ENCODE assay signal across 8 mouse cellular contexts in genomic region chr7:105809836-105810235, GRCm38 (mm10). TPM values are rescaled to one million over a fixed set of nuclear protein-coding genes. Genes with fewer than 3 reads are reported as not detected.
DNase-seq lines count a peak whose midpoint lies in the region; ATAC-seq and TF ChIP-seq lines count a peak whose summit lies in the region.

No protein-coding gene starts in this region.

- WGBS in heart, embryonic 14.5 days: 81% methylated on average over 7 of the region's 7 CpGs
- 75% methylated on average over 7 of the region's 7 CpGs for WGBS in heart, postnatal 0 days
- 88% methylated on average over 7 of the region's 7 CpGs for WGBS in midbrain, embryonic 12.5 days

- H3K36me3 ChIP-seq in heart, embryonic 14.5 days (ENCODE audit: control insufficient read depth, insufficient read depth, low read length): peaks cover 27% of the 10 kb centered on the region
- peaks cover 14% of the 10 kb centered on the region; the same call in 1 of the 2 replicates for H3K36me3 ChIP-seq in heart, postnatal 0 days (replicated peaks; ENCODE audit: control insufficient read depth, insufficient read depth, low read length)
- H3K36me3 ChIP-seq in midbrain, embryonic 12.5 days: peaks cover 11% of the 10 kb centered on the region

- H3K9me3 ChIP-seq in heart, embryonic 14.5 days (ENCODE audit: control insufficient read depth, low read length): peaks cover 4% of the 10 kb centered on the region; the same call in 1 of the 2 replicates
- 0 out of 2 replicates have a peak, but pooled peaks cover 3% of the 10 kb centered on the region for H3K9me3 ChIP-seq in heart, postnatal 0 days (replicated peaks; ENCODE audit: control insufficient read depth, low read length)
- no peaks in the 10 kb centered on the region for H3K9me3 ChIP-seq in midbrain, embryonic 12.5 days

- ATAC-seq in heart, embryonic 14.5 days (ENCODE audit: insufficient number of reproducible peaks, insufficient read depth, low FRiP score, low read depth): no peak
- ATAC-seq in heart, postnatal 0 days (ENCODE audit: insufficient read depth, low read depth): no peak
- no peak for ATAC-seq in midbrain, embryonic 12.5 days (ENCODE audit: low FRiP score, low read depth)

- H3K27me3 ChIP-seq in heart, embryonic 14.5 days (ENCODE audit: control insufficient read depth, insufficient read depth, low read length): no peaks in the 10 kb centered on the region
- H3K27me3 ChIP-seq in heart, postnatal 0 days (ENCODE audit: control insufficient read depth, insufficient read depth, low read length): no peaks in the 10 kb centered on the region
- H3K27me3 ChIP-seq in midbrain, embryonic 12.5 days: no peaks in the 10 kb centered on the region

- H3K4me3 ChIP-seq in heart, embryonic 14.5 days (ENCODE audit: control insufficient read depth in 1 of 2, insufficient read depth in 1 of 2, low read depth in 1 of 2, low read length in 2 of 2): peak overlapping the region; percentile 82 to 98
- peak overlapping the region; percentile 78 for H3K4me3 ChIP-seq in heart, postnatal 0 days (ENCODE audit: low read depth, low read length)
- peak overlapping the region; percentile 63 for H3K4me3 ChIP-seq in midbrain, embryonic 12.5 days

- DNase-seq in heart, postnatal 36 days: no peak
- DNase-seq in NIH3T3 (ENCODE audit: low read depth): peak; percentile 20
- no peak for DNase-seq in heart, postnatal 0 days (ENCODE audit: low spot score)
- DNase-seq in embryo, embryonic 9.5 days (ENCODE audit: extremely low spot score): no peak
- no peak for DNase-seq in adrenal gland, postnatal 10 days
- DNase-seq in kidney, postnatal 10 days: no peak

- H3K4me1 ChIP-seq in heart, embryonic 14.5 days (ENCODE audit: control insufficient read depth in 2 of 2, insufficient read depth in 2 of 2, low read length in 2 of 2): peaks cover 4 to 8% of the 10 kb centered on the region in 2 experiments
- H3K4me1 ChIP-seq in heart, postnatal 0 days (ENCODE audit: control insufficient read depth, insufficient read depth): peaks cover 14% of the 10 kb centered on the region
- peaks cover 8% of the 10 kb centered on the region for H3K4me1 ChIP-seq in midbrain, embryonic 12.5 days

- H3K27ac ChIP-seq in heart, embryonic 14.5 days (replicated peaks in 1 of 2; ENCODE audit: control insufficient read depth in 1 of 2, insufficient read depth in 1 of 2, low read depth in 2 of 2, low read length in 2 of 2): no peak overlapping the region; a peak in 1 of 4 replicates
- peak overlapping the region; percentile 87; the same call in 1 of the 2 replicates for H3K27ac ChIP-seq in heart, postnatal 0 days (ENCODE audit: low read depth)
- peak overlapping the region; percentile 75; the same call in 1 of the 2 replicates for H3K27ac ChIP-seq in midbrain, embryonic 12.5 days (replicated peaks)

- intact Hi-C loops in heart, postnatal 36 days (cut with DNase I): loop anchor here (2.0 to 10.0 kb wide), 7 partner anchors 17 to 415 kb away; partner anchors contain the start of genes Arfip2, Cavin3, Gm45799 and Ilk

- peak overlapping the region; percentile 98 for H3K9ac ChIP-seq in heart, embryonic 14.5 days (ENCODE audit: low read length)
- H3K9ac ChIP-seq in heart, postnatal 0 days (replicated peaks; ENCODE audit: low read depth, low read length): peak overlapping the region; percentile 94
- H3K9ac ChIP-seq in midbrain, embryonic 12.5 days (replicated peaks): peak overlapping the region; percentile 83

- TF ChIP-seq EP300 in heart, postnatal 0 days (IDR thresholded peaks at IDR 0.05; ENCODE audit: low read depth): no peak

- TF ChIP-seq CTCF in heart, postnatal 0 days (IDR thresholded peaks at IDR 0.05; ENCODE audit: low read depth): no peak

- peak overlapping the region; percentile 90 for H3K4me2 ChIP-seq in heart, embryonic 14.5 days (ENCODE audit: low read length)
- H3K4me2 ChIP-seq in heart, postnatal 0 days (ENCODE audit: low read depth, low read length): peak overlapping the region; percentile 94
- H3K4me2 ChIP-seq in midbrain, embryonic 12.5 days (replicated peaks): peak overlapping the region; percentile 74

RNA-seq across cellular contexts. Expression of gene Mrpl17, which starts 1.1 kb away (rescaled TPM):
- polyA plus RNA-seq in heart, embryonic 14.5 days (2014; fragmentation: Nextera tagmentation; extraction: Ambion mirVana): 206 and 233 TPM in 2 replicates
- total RNA-seq in heart, postnatal 36 days (2021): 100 to 1,000 TPM; 115 to 117 TPM
- 18.6 and 46.1 TPM in 2 replicates for total RNA-seq in heart, postnatal 0 days (2014; rRNA removed; ENCODE audit: low replicate concordance)
- 207 and 217 TPM in 2 replicates for polyA plus RNA-seq in heart, postnatal 0 days (2015; fragmentation: Nextera tagmentation; extraction: Ambion mirVana)
- 220 and 231 TPM in 2 replicates for polyA plus RNA-seq in midbrain, embryonic 12.5 days (2016; fragmentation: Nextera tagmentation; extraction: Ambion mirVana)
- 100 to 1,000 TPM; 208 to 232 TPM for total RNA-seq in adrenal gland, postnatal 10 days (2021)

RNA-seq across cellular contexts. Expression of gene Dchs1, which starts 22.4 kb away (rescaled TPM):
- 7.7 and 8.3 TPM in 2 replicates for polyA plus RNA-seq in heart, embryonic 14.5 days (2014; fragmentation: Nextera tagmentation; extraction: Ambion mirVana)
- total RNA-seq in heart, postnatal 36 days (2021): 1 to 10 TPM; 8.6 to 9.8 TPM
- total RNA-seq in heart, postnatal 0 days (2014; rRNA removed; ENCODE audit: low replicate concordance): 19.3 and 27.2 TPM in 2 replicates
- 1.9 and 2.1 TPM in 2 replicates for polyA plus RNA-seq in heart, postnatal 0 days (2015; fragmentation: Nextera tagmentation; extraction: Ambion mirVana)
- 22.0 and 23.9 TPM in 2 replicates for polyA plus RNA-seq in midbrain, embryonic 12.5 days (2016; fragmentation: Nextera tagmentation; extraction: Ambion mirVana)
- total RNA-seq in adrenal gland, postnatal 10 days (2021): 10 to 100 TPM; 11.8 to 17.1 TPM

RNA-seq across cellular contexts. Expression of gene Tpp1, which starts 57.8 kb away (rescaled TPM):
- polyA plus RNA-seq in heart, embryonic 14.5 days (2014; fragmentation: Nextera tagmentation; extraction: Ambion mirVana): 89.2 and 104 TPM in 2 replicates
- 10 to 100 TPM; 44.7 to 47.5 TPM for total RNA-seq in heart, postnatal 36 days (2021)
- total RNA-seq in heart, postnatal 0 days (2014; rRNA removed; ENCODE audit: low replicate concordance): 89.7 and 99.9 TPM in 2 replicates
- polyA plus RNA-seq in heart, postnatal 0 days (2015; fragmentation: Nextera tagmentation; extraction: Ambion mirVana): 54.8 and 61.2 TPM in 2 replicates
- polyA plus RNA-seq in midbrain, embryonic 12.5 days (2016; fragmentation: Nextera tagmentation; extraction: Ambion mirVana): 44.4 and 56.7 TPM in 2 replicates
- 10 to 100 TPM; 65.5 to 68.8 TPM for total RNA-seq in adrenal gland, postnatal 10 days (2021)

Comparison
In these comparisons a context has a peak if more than half of its experiments do, and no peak if none do; other contexts are left out.
1. H3K27ac ChIP-seq: peak in heart, postnatal 0 days (single experiment) and midbrain, embryonic 12.5 days (single experiment); none in heart, embryonic 14.5 days (0 of 2).
2. Peak in every context shown above with its lines, with median percentiles within 50 percentile points of each other: H3K4me2 ChIP-seq, H3K4me3 ChIP-seq and H3K9ac ChIP-seq.